Mouse (Mus musculus): ENCODE results near the gene Cops2. TPM values are rescaled to one million over a fixed set of nuclear protein-coding genes. Genes with fewer than 3 reads are reported as not detected.
A peak's percentile ranks its signal among the peaks of the same experiment; 100 is the strongest.

Gene Cops2
- total and polyA plus RNA-seq, 2 experiments from 2014 or later: 35.1 to 53.8 TPM

- H3K36me3 ChIP-seq (ENCODE audit: insufficient read depth, low read length): no peaks in the 10 kb centered on the region
- H3K27me3 ChIP-seq (ENCODE audit: insufficient read depth, low read length): no peaks in the 10 kb centered on the region
- TF ChIP-seq CTCF (IDR thresholded peaks at IDR 0.05; ENCODE audit: low read depth): no peak
- no peak overlapping the region for H3K4me2 ChIP-seq (ENCODE audit: low read depth, low read length)
- 50% methylated on average over 1 of the region's 1 CpGs for WGBS
- H3K4me3 ChIP-seq (ENCODE audit: low read length): no peak overlapping the region
- no peaks in the 10 kb centered on the region for H3K4me1 ChIP-seq (ENCODE audit: insufficient read depth, low read length)
- ATAC-seq: no peak
- no peaks in the 10 kb centered on the region for H3K9me3 ChIP-seq (ENCODE audit: low read length)
- no peak overlapping the region for H3K27ac ChIP-seq
- H3K9ac ChIP-seq (replicated peaks; ENCODE audit: low read length): no peak overlapping the region
- no peak for DNase-seq (ENCODE audit: low spot score)
These were observed 53.1 kb downstream of the Cops2 start for GRCm38 (mm10) chr2:125805826-125806225.

- H3K4me2 ChIP-seq (ENCODE audit: low read depth, low read length): no peak overlapping the region
- DNase-seq (ENCODE audit: low spot score) (no peak), ATAC-seq (0 out of 2 replicates have a peak, but pooled peaks have one; percentile 32)
- no peaks in the 10 kb centered on the region for H3K36me3 ChIP-seq (ENCODE audit: insufficient read depth, low read length)
- H3K4me1 ChIP-seq (ENCODE audit: insufficient read depth, low read length): no peaks in the 10 kb centered on the region
- no peak for TF ChIP-seq CTCF (IDR thresholded peaks at IDR 0.05; ENCODE audit: low read depth)
- 66% methylated on average over 4 of the region's 4 CpGs for WGBS
- no peak overlapping the region for H3K27ac ChIP-seq
- no peak overlapping the region for H3K4me3 ChIP-seq (ENCODE audit: low read length)
- H3K27me3 ChIP-seq (ENCODE audit: insufficient read depth, low read length): no peaks in the 10 kb centered on the region
- H3K9ac ChIP-seq (replicated peaks; ENCODE audit: low read length): no peak overlapping the region
- H3K9me3 ChIP-seq (ENCODE audit: low read length): no peaks in the 10 kb centered on the region
These were observed 57.0 kb downstream of the Cops2 start for GRCm38 (mm10) chr2:125801947-125802346.

- H3K4me3 ChIP-seq (ENCODE audit: low read length): no peak overlapping the region
- H3K4me2 ChIP-seq (ENCODE audit: low read depth, low read length): no peak overlapping the region
- no peak for TF ChIP-seq CTCF (IDR thresholded peaks at IDR 0.05; ENCODE audit: low read depth)
- H3K36me3 ChIP-seq (ENCODE audit: insufficient read depth, low read length): no peaks in the 10 kb centered on the region
- WGBS: 68% methylated on average over 8 of the region's 8 CpGs
- no peaks in the 10 kb centered on the region for H3K4me1 ChIP-seq (ENCODE audit: insufficient read depth, low read length)
- no peaks in the 10 kb centered on the region for H3K27me3 ChIP-seq (ENCODE audit: insufficient read depth, low read length)
- DNase-seq (ENCODE audit: low spot score): no peak
- no peak overlapping the region for H3K9ac ChIP-seq (replicated peaks; ENCODE audit: low read length)
- H3K9me3 ChIP-seq (ENCODE audit: low read length): no peaks in the 10 kb centered on the region
- no peak overlapping the region for H3K27ac ChIP-seq
- no peak for ATAC-seq
These were observed 57.9 kb downstream of the Cops2 start for GRCm38 (mm10) chr2:125801038-125801437.

- Histone ChIP-seq H3K27me3 (ENCODE audit: insufficient read depth, low read length) (no peaks in the 10 kb centered on the region), H3K4me2 (ENCODE audit: low read depth, low read length) (no peak overlapping the region), H3K27ac (no peak overlapping the region), H3K36me3 (ENCODE audit: insufficient read depth, low read length) (no peaks in the 10 kb centered on the region), H3K9me3 (ENCODE audit: low read length) (no peaks in the 10 kb centered on the region), H3K4me3 (ENCODE audit: low read length) (no peak overlapping the region), H3K9ac (replicated peaks; ENCODE audit: low read length) (no peak overlapping the region), H3K4me1 (ENCODE audit: insufficient read depth, low read length) (no peaks in the 10 kb centered on the region)
- TF ChIP-seq CTCF (IDR thresholded peaks at IDR 0.05; ENCODE audit: low read depth): no peak
- WGBS: 76% methylated on average over 4 of the region's 4 CpGs
- ATAC-seq: no peak
- no peak for DNase-seq (ENCODE audit: low spot score)
These were observed 58.5 kb downstream of the Cops2 start for GRCm38 (mm10) chr2:125800428-125800827.

GRCm38 (mm10) chr2:125797872-125798271, 61.1 kb downstream of the Cops2 start:
- Histone ChIP-seq H3K9ac (replicated peaks; ENCODE audit: low read length) (no peak overlapping the region), H3K4me3 (ENCODE audit: low read length) (no peak overlapping the region), H3K9me3 (ENCODE audit: low read length) (no peaks in the 10 kb centered on the region), H3K4me2 (ENCODE audit: low read depth, low read length) (no peak overlapping the region), H3K27me3 (ENCODE audit: insufficient read depth, low read length) (no peaks in the 10 kb centered on the region), H3K4me1 (ENCODE audit: insufficient read depth, low read length) (no peaks in the 10 kb centered on the region), H3K36me3 (ENCODE audit: insufficient read depth, low read length) (no peaks in the 10 kb centered on the region), H3K27ac (no peak overlapping the region)
- ATAC-seq (no peak), DNase-seq (ENCODE audit: low spot score) (no peak)
- TF ChIP-seq CTCF (IDR thresholded peaks at IDR 0.05; ENCODE audit: low read depth): no peak

GRCm38 (mm10) chr2:125795118-125795517, 63.8 kb downstream of the Cops2 start:
- no peak for DNase-seq (ENCODE audit: low spot score)
- ATAC-seq: no peak
- no peak overlapping the region for H3K27ac ChIP-seq
- H3K9me3 ChIP-seq (ENCODE audit: low read length): no peaks in the 10 kb centered on the region
- H3K4me3 ChIP-seq (ENCODE audit: low read length): no peak overlapping the region
- H3K4me2 ChIP-seq (ENCODE audit: low read depth, low read length): no peak overlapping the region
- no peak for TF ChIP-seq CTCF (IDR thresholded peaks at IDR 0.05; ENCODE audit: low read depth)
- 67% methylated on average over 2 of the region's 2 CpGs for WGBS
- no peaks in the 10 kb centered on the region for H3K4me1 ChIP-seq (ENCODE audit: insufficient read depth, low read length)
- no peak overlapping the region for H3K9ac ChIP-seq (replicated peaks; ENCODE audit: low read length)
- H3K27me3 ChIP-seq (ENCODE audit: insufficient read depth, low read length): no peaks in the 10 kb centered on the region
- H3K36me3 ChIP-seq (ENCODE audit: insufficient read depth, low read length): no peaks in the 10 kb centered on the region

- no peaks in the 10 kb centered on the region for H3K4me1 ChIP-seq (ENCODE audit: insufficient read depth, low read length)
- no peak overlapping the region for H3K9ac ChIP-seq (replicated peaks; ENCODE audit: low read length)
- WGBS: 84% methylated on average over 2 of the region's 2 CpGs
- H3K27me3 ChIP-seq (ENCODE audit: insufficient read depth, low read length): no peaks in the 10 kb centered on the region
- DNase-seq (ENCODE audit: low spot score): no peak
- no peak for ATAC-seq
- TF ChIP-seq CTCF (IDR thresholded peaks at IDR 0.05; ENCODE audit: low read depth): no peak
- no peak overlapping the region for H3K4me3 ChIP-seq (ENCODE audit: low read length)
- H3K36me3 ChIP-seq (ENCODE audit: insufficient read depth, low read length): no peaks in the 10 kb centered on the region
- H3K4me2 ChIP-seq (ENCODE audit: low read depth, low read length): no peak overlapping the region
- H3K9me3 ChIP-seq (ENCODE audit: low read length): no peaks in the 10 kb centered on the region
- no peak overlapping the region for H3K27ac ChIP-seq
These were observed 64.8 kb downstream of the Cops2 start for GRCm38 (mm10) chr2:125794166-125794565.
